Mouse (Mus musculus): ENCODE results near the gene Med13l.

GRCm38 (mm10) chr5:118763353-118763752, 202.9 kb downstream of the Med13l start:
- TF ChIP-seq CTCF (IDR thresholded peaks at IDR 0.05; ENCODE audit: control insufficient read depth, insufficient read depth, insufficient replicate concordance, low read depth, low read length) = no peak
- TF ChIP-seq POLR2A (IDR thresholded peaks at IDR 0.05; ENCODE audit: control insufficient read depth, low read depth, low read length) = no peak

All from testis, adult 2 months (tissue).